Mouse (Mus musculus): Measurements from ENCODE around the gene Nhej1.
A peak's percentile ranks its signal among the peaks of the same experiment; 100 is the strongest.

The Nhej1 gene

GRCm38 (mm10) chr1:74973590-74973989, 151.4 kb downstream of the Nhej1 start:
- no peak for DNase-seq (ENCODE audit: low spot score)

GRCm38 (mm10) chr1:74971353-74972050, 153.5 kb downstream of the Nhej1 start:
- DNase-seq (ENCODE audit: low spot score), result no peak

- DNase-seq (ENCODE audit: low spot score), result no peak
Observed at GRCm38 (mm10) chr1:74967962-74968580, 156.9 kb downstream of the Nhej1 start.

- peak; percentile 69 for DNase-seq (ENCODE audit: low spot score)
Observed at GRCm38 (mm10) chr1:74964494-74965215, 160.3 kb downstream of the Nhej1 start.

- no peak for DNase-seq (ENCODE audit: low spot score)
Observed at GRCm38 (mm10) chr1:74962853-74963227, 162.2 kb downstream of the Nhej1 start.

- DNase-seq (ENCODE audit: low spot score), result no peak
Observed at GRCm38 (mm10) chr1:74962126-74962852, 162.7 kb downstream of the Nhej1 start.

- no peak for DNase-seq (ENCODE audit: low spot score)
Observed at GRCm38 (mm10) chr1:74961722-74962121, 163.3 kb downstream of the Nhej1 start.

- DNase-seq (ENCODE audit: low spot score), result no peak
Observed at GRCm38 (mm10) chr1:74960059-74960458, 164.9 kb downstream of the Nhej1 start.

GRCm38 (mm10) chr1:74951556-74952210, 173.3 kb downstream of the Nhej1 start, which contains the start of gene Ihh:
Gene Ihh, minus strand, starts transcription at chr1:74951672.
- DNase-seq (ENCODE audit: low spot score), result no peak

GRCm38 (mm10) chr1:74950576-74951490, 174.2 kb downstream of the Nhej1 start:
- DNase-seq (ENCODE audit: low spot score), result no peak

- DNase-seq (ENCODE audit: low spot score), result no peak
Observed at GRCm38 (mm10) chr1:74950066-74950465, 174.9 kb downstream of the Nhej1 start.

GRCm38 (mm10) chr1:74949666-74950050, 175.3 kb downstream of the Nhej1 start:
- no peak for DNase-seq (ENCODE audit: low spot score)

GRCm38 (mm10) chr1:74948784-74949665, 176.0 kb downstream of the Nhej1 start:
- DNase-seq (ENCODE audit: low spot score), result no peak

GRCm38 (mm10) chr1:74947986-74948670, 176.9 kb downstream of the Nhej1 start:
- DNase-seq (ENCODE audit: low spot score), result no peak

- no peak for DNase-seq (ENCODE audit: low spot score)
Observed at GRCm38 (mm10) chr1:74941651-74942360, 183.2 kb downstream of the Nhej1 start.

GRCm38 (mm10) chr1:74939762-74940161, 185.2 kb downstream of the Nhej1 start:
- no peak for DNase-seq (ENCODE audit: low spot score)

GRCm38 (mm10) chr1:74936221-74936830, 188.7 kb downstream of the Nhej1 start:
- DNase-seq (ENCODE audit: low spot score), result no peak

- no peak for DNase-seq (ENCODE audit: low spot score)
Observed at GRCm38 (mm10) chr1:74935402-74935801, 189.6 kb downstream of the Nhej1 start, which contains the start of gene Cfap65. Gene Cfap65, minus strand, starts transcription at chr1:74935599.

Measured in ovary, postnatal 10 days (tissue).